Mouse (Mus musculus) lung, postnatal 0 days (tissue): Measurements from ENCODE around the gene Pum1.

ENCODE experiments used
- CTCF ChIP-seq: IDR thresholded peaks from 2 replicates; pipeline ENCODE4 v1.5.1; 2016; ENCODE audit warnings: antibody characterized with exemption, mild to moderate bottlenecking
- EP300 ChIP-seq: IDR thresholded peaks from 2 replicates; pipeline ENCODE4 v1.6.1; 2016; ENCODE audit warnings: antibody characterized with exemption, mild to moderate bottlenecking, control low read depth

GRCm38 (mm10) chr4:130782492-130782891 is 119.4 kb downstream of the Pum1 start:
- TF ChIP-seq CTCF: no peak
- no peak for TF ChIP-seq EP300
